In genomic region chr17:71642190-71642589, GRCm38 (mm10) we compare ENCODE assay signal across 22 mouse cellular contexts. TPM values are rescaled to one million over a fixed set of nuclear protein-coding genes. Genes with fewer than 3 reads are reported as not detected.
DNase-seq lines count a peak whose midpoint lies in the region; ATAC-seq and TF ChIP-seq lines count a peak whose summit lies in the region.
"Had no signal": no experiment of that assay in that cellular context is flagged by ENCODE, and none has a peak within 500 bp of the region (broad histone marks: within the 10 kb centered on the region; RNA-seq: fewer than 3 reads in every experiment).

No protein-coding gene starts in this region.

- H3K9me3 ChIP-seq in forebrain, postnatal 0 days (ENCODE audit: low read length): no peaks in the 10 kb centered on the region
- H3K9me3 ChIP-seq in forebrain, embryonic 13.5 days (replicated peaks): no peaks in the 10 kb centered on the region
- H3K9me3 ChIP-seq: G1E; limb, embryonic 10.5 days; liver, embryonic 12.5 days; midbrain, embryonic 10.5 days had no signal

- H3K4me1 ChIP-seq in forebrain, postnatal 0 days (ENCODE audit: insufficient read depth): no peaks in the 10 kb centered on the region
- no peaks in the 10 kb centered on the region for H3K4me1 ChIP-seq in forebrain, embryonic 13.5 days
- H3K4me1 ChIP-seq: limb, embryonic 10.5 days; liver, embryonic 12.5 days; midbrain, embryonic 10.5 days had no signal

- no peak for ATAC-seq in forebrain, postnatal 0 days
- ATAC-seq in forebrain, embryonic 13.5 days: no peak
- peak; percentile 59 for ATAC-seq in megakaryocyte progenitor cell, adult 5-6 weeks (replicated peaks; ENCODE audit: poor library complexity)
- no peak for ATAC-seq in megakaryocyte, adult 5-6 weeks (ENCODE audit: poor library complexity, severe bottlenecking)
- no peak for ATAC-seq in monocyte, adult 5-6 weeks (replicated peaks; ENCODE audit: insufficient number of reproducible peaks, low FRiP score, low TSS enrichment, poor library complexity, severe bottlenecking)
- ATAC-seq: forebrain, embryonic 16.5 days; liver, embryonic 12.5 days had no signal

- no peaks in the 10 kb centered on the region for H3K27me3 ChIP-seq in forebrain, postnatal 0 days (ENCODE audit: insufficient read depth, low read length)
- H3K27me3 ChIP-seq in forebrain, embryonic 13.5 days: no peaks in the 10 kb centered on the region
- H3K27me3 ChIP-seq: liver, embryonic 12.5 days had no signal

- DNase-seq in forebrain, postnatal 0 days: no peak
- no peak for DNase-seq in left cerebral cortex, adult 2 months (ENCODE audit: extremely low spot score in 1 of 2, low spot score in 2 of 2)
- DNase-seq in left cerebral cortex, adult 11 months (ENCODE audit: low spot score): no peak
- peak; percentile 50 for DNase-seq in ES-CJ7 (ENCODE audit: low read depth, low spot score)
- DNase-seq: adrenal gland, postnatal 10 days; cerebellum, adult 11-12 months; gastrocnemius, postnatal 14 days; heart, postnatal 4 days; kidney, postnatal 4 days; layer of hippocampus, postnatal 36 days; right cerebral cortex, postnatal 4 days had no signal

- peak; percentile 23; the same call in 1 of the 2 replicates for TF ChIP-seq CTCF in forebrain, postnatal 0 days (IDR thresholded peaks at IDR 0.05; ENCODE audit: low read depth)
- TF ChIP-seq CTCF in left cerebral cortex, adult 2 months (IDR thresholded peaks at IDR 0.05): peak; percentile 20

- no peak overlapping the region for H3K4me3 ChIP-seq in forebrain, postnatal 0 days (ENCODE audit: low read depth, low read length)
- no peak overlapping the region for H3K4me3 ChIP-seq in forebrain, embryonic 13.5 days
- no peak overlapping the region for H3K4me3 ChIP-seq in left cerebral cortex, adult 2 months
- H3K4me3 ChIP-seq: limb, embryonic 10.5 days; liver, embryonic 12.5 days; midbrain, embryonic 10.5 days had no signal

- 91% methylated on average over 3 of the region's 3 CpGs for WGBS in forebrain, postnatal 0 days
- WGBS in forebrain, embryonic 13.5 days: 95% methylated on average over 3 of the region's 3 CpGs

- no peak overlapping the region for H3K27ac ChIP-seq in forebrain, postnatal 0 days (ENCODE audit: low read depth, low read length)
- H3K27ac ChIP-seq in forebrain, embryonic 13.5 days: no peak overlapping the region
- H3K27ac ChIP-seq in left cerebral cortex, adult 2 months: no peak overlapping the region
- H3K27ac ChIP-seq: limb, embryonic 10.5 days; liver, embryonic 12.5 days; midbrain, embryonic 10.5 days had no signal

- no peak overlapping the region for H3K9ac ChIP-seq in forebrain, postnatal 0 days
- H3K9ac ChIP-seq in forebrain, embryonic 13.5 days: no peak overlapping the region
- H3K9ac ChIP-seq: liver, embryonic 12.5 days had no signal

- intact Hi-C loops in left cerebral cortex, adult 2 months (cut with DNase I): no loop called here

- no peak overlapping the region for H3K4me2 ChIP-seq in forebrain, postnatal 0 days (ENCODE audit: low read depth)
- no peak overlapping the region for H3K4me2 ChIP-seq in forebrain, embryonic 13.5 days
- H3K4me2 ChIP-seq: heart, embryonic 11.5 days; liver, embryonic 12.5 days had no signal

- H3K36me3 ChIP-seq in forebrain, postnatal 0 days (ENCODE audit: insufficient read depth): peaks cover 53% of the 10 kb centered on the region
- H3K36me3 ChIP-seq in forebrain, embryonic 13.5 days (ENCODE audit: poor library complexity, severe bottlenecking): peaks cover 83% of the 10 kb centered on the region

RNA-seq across cellular contexts. Expression of gene Wdr43, which starts 26.5 kb away (rescaled TPM):
- 48.8 and 50.1 TPM in 2 replicates for total RNA-seq in forebrain, postnatal 0 days (2014; rRNA removed)
- polyA plus RNA-seq in forebrain, postnatal 0 days (2015; fragmentation: Nextera tagmentation; extraction: Ambion mirVana): 32.3 and 39.6 TPM in 2 replicates
- 54.6 and 60.7 TPM in 2 replicates for polyA plus RNA-seq in forebrain, embryonic 13.5 days (2015; fragmentation: Nextera tagmentation; extraction: Ambion mirVana)
- total RNA-seq in left cerebral cortex, adult 2 months (2021): 10 to 100 TPM; 26.8 to 27.8 TPM
- 127 and 140 TPM in 2 replicates for total RNA-seq in megakaryocyte progenitor cell, adult 5-6 weeks (2015)
- 312 and 380 TPM in 2 replicates for total RNA-seq in megakaryocyte progenitor cell, adult 5-6 weeks (2017)
- 25.9 and 29.4 TPM in 2 replicates for total RNA-seq in megakaryocyte, adult 5-6 weeks (2015)
- 75.9 and 89.8 TPM in 2 replicates for total RNA-seq in megakaryocyte, adult 5-6 weeks (2017)
- total RNA-seq in monocyte, adult 5-6 weeks (2017): 148 to 191 TPM (median 165 TPM) in 3 replicates

RNA-seq across cellular contexts. Expression of gene Togaram2, which starts 30.9 kb away (rescaled TPM):
- total RNA-seq in forebrain, postnatal 0 days (2014; rRNA removed): 1.6 and 4.0 TPM in 2 replicates
- 0.96 and 1.3 TPM in 2 replicates for polyA plus RNA-seq in forebrain, postnatal 0 days (2015; fragmentation: Nextera tagmentation; extraction: Ambion mirVana)
- 0.22 and 0.52 TPM in 2 replicates for polyA plus RNA-seq in forebrain, embryonic 13.5 days (2015; fragmentation: Nextera tagmentation; extraction: Ambion mirVana)
- 1 to 10 TPM; 3.3 to 3.8 TPM for total RNA-seq in left cerebral cortex, adult 2 months (2021)
- total RNA-seq in megakaryocyte progenitor cell, adult 5-6 weeks (2015): not detected in 2 replicates
- total RNA-seq in megakaryocyte progenitor cell, adult 5-6 weeks (2017): 0.03 TPM in 1 of 2 replicates, not detected in the other
- total RNA-seq in megakaryocyte, adult 5-6 weeks (2015): not detected in 2 replicates
- total RNA-seq in megakaryocyte, adult 5-6 weeks (2017): not detected in 2 replicates
- not detected in 3 replicates for total RNA-seq in monocyte, adult 5-6 weeks (2017)
- polyA plus RNA-seq: embryonic facial prominence, embryonic 11.5 days; G1E; limb, embryonic 10.5 days; midbrain, embryonic 10.5 days had no signal
